Mouse (Mus musculus) megakaryocyte, embryonic 14.5 days (primary cell): ENCODE measurements at regions not wholly inside any gene's neighbourhood (a gene's known extent, or its start where the extent isn't known, plus 50 kb on each side); places are given as distances from the start of the nearest gene placed in this dataset.

ENCODE experiments used
- FLI1 ChIP-seq: IDR thresholded peaks from 2 replicates; pipeline ENCODE4 v1.6.1; 2012; ENCODE audit warnings: low read length, inconsistent platforms, mixed read lengths
- GATA1 ChIP-seq: IDR thresholded peaks from 3 replicates; pipeline ENCODE4 v1.6.1; 2012; ENCODE audit warnings: mixed read lengths, low read length, inconsistent platforms, borderline replicate concordance

DNA sequence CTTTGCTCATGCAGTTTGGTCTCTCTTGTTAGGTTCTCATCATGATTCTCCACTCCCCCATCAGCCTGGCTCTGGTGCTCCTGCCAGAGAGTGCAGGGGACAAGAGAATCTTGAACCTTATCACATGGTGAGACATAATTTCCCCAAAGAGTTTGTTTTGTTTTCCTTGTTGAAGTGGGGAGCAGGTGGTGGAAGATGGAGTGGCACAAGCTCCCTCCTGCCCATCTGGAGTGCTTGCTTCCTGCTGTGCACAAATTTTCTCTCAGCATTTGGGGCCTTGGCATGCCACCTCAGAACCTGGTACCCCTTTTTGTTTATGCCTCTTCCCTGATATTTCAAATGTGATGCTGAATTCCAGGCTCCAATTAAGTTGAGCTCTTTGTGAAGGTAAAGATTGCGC is 219.9 kb downstream of the Rnf144b start:
- TF ChIP-seq GATA1 (no peak), FLI1 (no peak)
